Mouse (Mus musculus) E14TG2a.4 (cell line): ENCODE data around the gene Rptor.

Experiments
- CTCF ChIP-seq: conservative IDR thresholded peaks from 2 replicates; pipeline ENCODE4 v1.5.1; 2014; ENCODE audit warnings: low read length
- POU5F1 ChIP-seq: IDR thresholded peaks from 2 replicates; pipeline ENCODE4 v1.6.1; 2014; ENCODE audit warnings: low read length, borderline replicate concordance

DNA sequence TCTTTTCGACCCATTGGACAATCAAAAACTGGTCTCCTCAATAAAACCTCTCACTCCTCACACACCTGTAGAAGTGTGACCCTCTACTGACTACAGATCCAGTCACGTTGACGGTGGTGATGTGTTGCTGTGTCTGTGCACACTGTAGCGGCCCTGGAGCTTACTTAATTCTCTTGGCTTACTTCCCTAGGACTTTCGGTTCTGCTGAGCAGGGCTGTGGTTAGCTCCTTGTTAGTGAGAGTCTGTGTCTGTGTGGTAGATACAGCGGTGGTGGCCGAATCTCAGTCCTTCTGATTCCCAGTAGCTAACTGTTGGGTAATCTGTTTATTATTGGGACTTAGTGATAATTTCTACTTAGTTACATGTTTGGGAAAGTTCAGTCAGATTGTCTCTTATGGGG, 12.4 kb downstream of the Rptor start:
- TF ChIP-seq CTCF (no peak), POU5F1 (no peak)
